Mouse (Mus musculus) left cerebral cortex, postnatal 25 days (tissue): ENCODE results near the gene Susd1. TPM values are rescaled to one million over a fixed set of nuclear protein-coding genes. Genes with fewer than 3 reads are reported as not detected.

ENCODE experiments used
- DNase-seq, 2 experiments: peaks; one replicate each; pipeline ENCODE4 v3.0.0; 2022; ENCODE audit warnings: low spot score in 2 of 2, mixed read lengths in 1 of 2
- intact Hi-C: fragments of 180-260 bp; cut with DNase I; formaldehyde crosslinking; loops from one replicate; pipeline ENCODE4 v1.15.1; 2025
- total RNA-seq, 2 experiments: library from RNA; stranded (reverse); gene quantifications; 2 replicates each; pipeline ENCODE4 v1.2.3; 2021

Susd1 gene
- 1 to 10 TPM; 7.0 to 9.1 TPM for total RNA-seq

- intact Hi-C loops, result loop anchor here (2.0 kb wide), 1 partner anchor 49 kb away; no protein-coding TSS in a partner anchor
- peak; percentile 50 to 63 for DNase-seq
Observed at GRCm38 (mm10) chr4:59437990-59438854, at the start of gene Susd1. TSS of gene Susd1 (minus strand) at chr4:59438633.

DNA sequence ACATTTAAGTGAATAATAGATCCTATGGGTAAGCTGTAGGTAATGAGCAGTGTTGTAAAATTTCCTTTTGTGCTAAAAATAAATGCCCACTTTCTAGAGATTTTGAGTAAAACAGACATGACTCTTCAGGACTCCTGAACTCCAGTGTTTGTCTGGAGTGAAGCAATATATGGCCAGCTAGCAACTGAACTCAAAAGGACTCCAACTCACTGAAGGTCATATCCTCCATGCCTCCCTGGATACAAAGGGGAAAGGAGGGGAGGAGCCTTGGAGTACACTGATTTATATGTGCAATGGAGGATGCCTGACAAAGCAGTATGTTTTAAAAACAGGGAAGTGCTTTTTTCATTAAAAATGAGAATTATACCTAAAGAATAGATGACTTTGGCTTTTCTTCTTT is 32.9 kb upstream of the Susd1 start:
- DNase-seq, result no peak
- intact Hi-C loops, result no loop called here

GRCm38 (mm10) chr4:59465449-59465848 is 27.0 kb upstream of the Susd1 start:
- intact Hi-C loops, result no loop called here
- no peak for DNase-seq

DNA sequence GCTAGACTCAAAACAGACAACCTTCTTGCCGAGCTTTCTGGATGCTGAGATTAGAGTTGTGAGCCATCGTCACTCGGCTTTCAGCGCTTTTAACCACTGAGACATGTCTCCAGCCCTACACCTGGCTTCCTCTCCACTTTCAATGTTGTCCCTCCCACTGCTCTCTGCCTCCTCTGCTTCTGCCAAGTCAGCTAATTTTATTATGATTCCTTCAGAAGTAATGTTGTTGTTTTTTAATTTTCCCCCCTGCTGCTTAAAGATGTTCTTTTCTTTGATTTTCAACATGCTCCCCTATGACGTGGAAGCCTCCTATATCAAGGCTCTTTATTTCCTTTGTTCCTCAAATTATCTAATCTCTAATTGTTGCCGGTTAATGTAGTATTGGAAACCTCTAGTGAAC is 26.2 kb upstream of the Susd1 start:
- intact Hi-C loops, result no loop called here
- DNase-seq, result no peak

DNA sequence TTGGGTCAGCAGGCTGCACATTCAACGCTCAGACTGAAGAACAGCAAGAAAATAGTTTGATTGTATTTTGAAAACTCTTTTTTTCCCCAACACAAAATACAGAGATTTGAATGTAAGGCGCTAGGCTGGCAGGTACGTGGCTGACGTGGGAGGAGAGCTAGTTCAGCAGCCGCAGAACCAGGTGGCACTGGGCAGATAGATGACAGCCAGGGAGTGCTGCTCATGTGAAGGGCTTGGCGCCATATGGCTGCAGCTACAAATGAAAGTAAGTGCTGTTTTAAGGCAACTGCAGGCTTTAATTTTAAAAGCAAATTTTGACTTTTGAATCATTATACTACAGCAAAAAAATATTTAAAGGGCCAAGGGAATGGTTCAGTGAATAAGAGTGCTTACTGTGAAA is 24.1 kb upstream of the Susd1 start:
- peak; percentile 62 to 88 for DNase-seq
- intact Hi-C loops, result loop anchor here (2.0 kb wide), 1 partner anchor 78 kb away; no protein-coding TSS in a partner anchor

DNA sequence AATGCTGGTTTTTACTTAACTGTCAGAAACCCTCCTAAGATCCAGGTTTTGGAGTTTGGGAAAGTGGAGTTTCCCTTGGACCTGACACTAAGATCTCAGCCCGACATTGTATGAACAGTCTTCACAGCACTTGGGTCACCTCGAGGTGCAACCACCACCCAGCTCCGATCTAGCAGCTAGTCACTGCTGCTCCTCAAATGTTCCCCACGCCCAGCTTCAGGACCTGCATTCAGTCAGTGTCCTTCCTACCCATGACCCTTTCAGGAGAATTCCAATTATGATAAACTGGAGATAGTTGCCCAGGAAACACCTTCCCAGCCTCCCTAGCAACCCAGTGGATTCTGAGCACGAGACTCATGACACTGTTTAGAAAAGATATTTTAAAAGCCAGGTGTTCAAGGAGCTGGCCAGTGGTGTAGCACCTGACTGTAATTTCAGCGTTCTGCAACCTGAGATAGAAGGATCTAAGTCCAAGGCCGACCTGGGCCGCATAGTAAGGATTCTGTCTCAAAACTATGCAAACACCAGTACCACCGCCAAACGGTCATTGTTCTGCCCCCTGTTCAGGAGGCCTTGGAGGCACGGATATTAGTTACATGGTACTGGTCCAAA is 22.8 kb upstream of the Susd1 start:
- no peak for DNase-seq
- intact Hi-C loops, result no loop called here

DNA sequence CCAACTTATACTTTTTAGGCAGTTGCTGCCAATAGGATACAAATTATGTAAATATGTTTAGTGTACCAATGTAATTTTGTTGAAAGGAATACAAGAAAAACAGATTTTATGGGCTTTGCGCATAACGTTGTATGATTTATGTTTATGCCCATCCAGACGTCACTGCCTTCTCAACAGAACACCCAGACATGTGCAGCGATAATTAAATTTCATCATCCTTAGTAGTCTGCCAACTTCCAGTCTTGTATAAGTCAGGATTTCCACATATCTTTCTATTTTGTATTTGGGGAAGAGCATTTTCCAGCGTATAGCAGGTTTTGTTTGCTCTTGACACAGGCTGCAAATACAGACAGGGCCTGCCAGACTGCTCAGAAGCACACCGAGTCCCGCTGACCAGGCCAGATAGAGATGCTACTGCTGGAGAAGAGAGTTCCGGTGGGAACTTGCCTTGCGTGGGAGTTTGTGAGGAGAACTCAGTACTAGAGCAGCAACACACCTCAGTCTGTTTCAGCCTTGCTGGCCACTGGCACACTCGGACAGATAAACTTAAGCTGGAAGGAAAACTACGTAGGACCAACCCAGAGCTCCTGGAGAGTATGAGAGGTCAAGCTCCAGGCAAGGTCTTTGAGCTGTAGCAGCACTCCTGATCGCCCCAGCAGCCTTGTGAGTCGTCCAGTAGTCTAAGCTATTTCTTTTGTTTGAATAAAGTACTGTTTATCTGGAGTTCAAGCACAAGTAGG is 21.0 kb upstream of the Susd1 start:
- intact Hi-C loops, result no loop called here
- no peak for DNase-seq

DNA sequence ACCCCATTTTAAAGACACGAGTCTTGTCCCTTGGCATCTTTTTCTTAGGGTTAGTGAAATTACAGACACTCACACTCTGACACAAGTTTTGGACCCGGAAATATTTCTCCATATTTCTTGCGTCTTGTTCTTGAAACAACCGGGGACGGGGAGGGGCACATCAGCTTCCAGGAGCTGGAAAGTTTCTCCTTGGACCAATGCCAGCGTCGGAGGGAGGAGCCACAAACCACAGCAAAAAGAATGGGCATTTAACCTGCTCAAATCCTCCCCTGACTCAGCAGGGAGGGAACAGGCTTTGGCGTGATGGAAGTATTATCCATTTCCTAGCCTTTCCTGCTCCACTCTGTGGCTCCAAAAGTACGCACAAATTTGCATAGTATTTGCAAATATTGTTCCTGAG is 19.5 kb upstream of the Susd1 start:
- DNase-seq, result no peak
- intact Hi-C loops, result no loop called here

GRCm38 (mm10) chr4:59457091-59457490 is 18.7 kb upstream of the Susd1 start:
- no peak for DNase-seq
- intact Hi-C loops, result no loop called here

DNA sequence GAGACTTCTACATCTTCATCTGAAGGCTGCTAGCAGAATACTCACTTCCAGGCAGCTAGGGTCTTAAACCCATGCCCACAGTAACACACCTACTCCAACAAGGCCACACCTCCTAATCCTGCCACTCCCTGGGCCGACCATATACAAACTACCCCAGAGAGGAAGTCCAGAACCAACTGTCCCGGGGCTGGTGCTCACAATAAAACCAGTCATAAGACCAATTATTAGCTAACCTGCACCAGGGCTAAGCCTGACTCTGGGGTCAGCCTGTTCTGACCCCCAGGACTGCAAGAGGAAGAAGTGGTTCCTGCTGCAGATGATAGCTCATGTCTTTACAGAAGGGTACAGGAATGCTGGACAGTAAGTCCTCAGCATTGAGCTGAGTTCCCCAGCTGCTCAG is 17.0 kb upstream of the Susd1 start:
- intact Hi-C loops, result no loop called here
- DNase-seq, result no peak

DNA sequence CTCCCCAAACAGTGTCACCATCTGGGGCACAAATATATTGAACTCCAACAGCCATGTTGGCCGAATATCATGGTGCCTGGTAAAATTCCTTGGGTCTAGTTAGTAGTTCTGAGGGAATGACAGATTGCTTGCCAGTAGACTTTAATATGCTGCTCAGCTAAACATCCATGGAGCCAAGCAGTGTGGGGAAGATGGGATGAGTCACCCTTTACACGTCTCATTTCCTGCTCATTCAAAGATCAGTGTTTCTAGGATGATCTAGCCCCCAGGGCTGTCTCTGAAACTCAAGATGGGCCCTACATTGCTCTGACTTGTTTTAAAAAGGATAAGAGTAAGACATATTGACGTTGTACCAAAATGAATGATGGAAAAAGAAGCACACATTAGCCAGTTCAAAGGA is 15.6 kb upstream of the Susd1 start:
- intact Hi-C loops, result no loop called here
- peak in 1 of 2 experiments; percentile 54 for DNase-seq

- no peak for DNase-seq
- intact Hi-C loops, result no loop called here
Observed at GRCm38 (mm10) chr4:59452503-59452933, 14.1 kb upstream of the Susd1 start.

- intact Hi-C loops, result no loop called here
Observed at GRCm38 (mm10) chr4:59450906-59451305, 12.5 kb upstream of the Susd1 start.

DNA sequence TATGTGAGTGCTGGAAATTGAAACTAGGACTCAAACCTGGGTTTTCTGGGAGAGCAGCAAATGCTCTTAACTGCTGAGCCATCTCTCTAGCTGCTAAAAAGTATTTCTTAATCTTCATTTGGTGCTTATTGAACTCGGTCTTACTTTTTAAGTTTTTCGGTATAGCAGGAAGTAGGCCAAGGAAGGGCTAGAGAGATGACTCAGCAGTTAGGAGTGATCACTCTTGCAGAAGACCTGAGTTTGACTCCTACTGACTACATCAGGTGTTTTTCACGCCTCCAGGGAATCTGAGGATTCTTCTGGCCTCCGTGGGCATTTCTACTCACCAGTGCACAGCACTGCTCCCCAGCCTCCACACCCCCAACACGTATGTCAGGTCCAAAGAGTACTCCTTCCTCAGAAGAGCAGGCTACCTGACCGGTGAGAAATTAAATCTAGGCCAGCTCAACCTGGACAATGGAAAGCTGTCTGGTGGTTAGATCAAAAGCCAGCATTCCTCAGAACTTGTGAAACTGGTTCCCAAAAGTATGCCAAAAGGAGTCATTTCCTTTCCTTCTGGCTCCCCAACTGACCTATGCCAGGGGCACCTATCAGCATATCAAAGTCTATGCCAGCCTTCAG is 11.9 kb upstream of the Susd1 start:
- intact Hi-C loops, result no loop called here
- no peak for DNase-seq

More at GRCm38 (mm10) chr4:59450906-59451305, 12.5 kb upstream of the Susd1 start:
- no peak for DNase-seq

GRCm38 (mm10) chr4:59447296-59447695 is 8.9 kb upstream of the Susd1 start:
- DNase-seq, result no peak
- intact Hi-C loops, result no loop called here

- DNase-seq, result no peak
- intact Hi-C loops, result no loop called here
Observed at GRCm38 (mm10) chr4:59445516-59445915, 7.1 kb upstream of the Susd1 start.

- intact Hi-C loops, result no loop called here
- no peak for DNase-seq
Observed at GRCm38 (mm10) chr4:59444994-59445393, 6.6 kb upstream of the Susd1 start.

GRCm38 (mm10) chr4:59444085-59444484 is 5.7 kb upstream of the Susd1 start:
- intact Hi-C loops, result no loop called here

DNA sequence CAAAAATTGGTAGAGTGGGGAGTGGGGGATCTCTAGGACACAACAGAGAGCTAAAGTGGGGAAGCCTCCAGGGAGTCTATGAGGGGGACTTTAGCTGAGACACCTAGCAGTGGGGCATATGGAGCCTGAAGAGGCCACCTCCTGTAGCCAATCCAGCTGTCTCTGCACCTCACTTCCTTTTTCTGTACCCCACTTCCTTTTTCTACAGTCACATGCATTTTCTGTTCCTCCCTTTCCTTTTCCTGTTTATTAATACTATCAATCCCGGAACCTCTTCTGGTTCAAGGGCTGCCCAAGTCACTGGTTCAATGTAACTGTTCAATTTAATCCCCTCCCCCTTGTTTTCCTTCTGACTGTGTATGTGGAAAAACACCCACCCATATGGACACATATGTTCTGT is 2.8 kb upstream of the Susd1 start:
- intact Hi-C loops, result no loop called here
- no peak for DNase-seq

More at GRCm38 (mm10) chr4:59444085-59444484, 5.7 kb upstream of the Susd1 start:
- no peak for DNase-seq

DNA sequence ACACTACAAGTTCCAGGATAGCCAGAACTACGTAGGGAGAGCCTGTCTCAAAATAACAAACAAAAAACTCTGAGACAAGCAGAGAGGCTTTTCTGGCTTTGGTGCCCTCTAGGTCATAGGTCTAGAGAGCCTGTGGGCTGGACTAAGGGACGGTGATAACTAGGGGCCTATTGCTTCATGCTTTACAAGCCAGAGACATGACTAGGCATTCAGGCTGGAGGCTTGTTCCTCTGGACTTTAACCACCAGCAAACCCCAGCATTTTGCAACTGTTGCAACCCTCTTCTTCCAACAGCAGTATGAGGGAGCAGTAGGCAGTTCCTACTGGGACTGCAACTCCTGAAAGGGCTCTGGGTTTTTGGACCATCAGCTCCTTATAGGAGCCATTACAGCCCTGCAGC is 1.5 kb upstream of the Susd1 start:
- no peak for DNase-seq
- intact Hi-C loops, result loop anchor here (2.0 kb wide), 1 partner anchor 51 kb away; no protein-coding TSS in a partner anchor
